Mouse (Mus musculus) heart, adult 2 months (tissue): ENCODE measurements around the gene Pigs. TPM values are rescaled to one million over a fixed set of nuclear protein-coding genes. Genes with fewer than 3 reads are reported as not detected.

Experiments used
- DNase-seq, 2 experiments: peaks; one replicate each; pipeline ENCODE4 v3.0.0; 2021
- H3K27ac ChIP-seq: fragments of 200-600 bp; 2 replicates; pipeline ENCODE4 v1.8.1; 2022
- H3K27me3 ChIP-seq: fragments of 200-500 bp; 2 replicates; pipeline ENCODE4 v1.6.1; 2012; ENCODE audit warnings: mild to moderate bottlenecking, low read length, inconsistent platforms, mixed read lengths; ENCODE audit not compliant: control insufficient read depth, insufficient read depth
- H3K36me3 ChIP-seq: fragments of 200-500 bp; 2 replicates; pipeline ENCODE4 v1.6.1; 2012; ENCODE audit warnings: low read length, inconsistent platforms; ENCODE audit not compliant: control insufficient read depth, insufficient read depth
- H3K4me1 ChIP-seq: fragments of 200-500 bp; 2 replicates; pipeline ENCODE4 v1.6.1; 2011; ENCODE audit warnings: low read length; ENCODE audit not compliant: control insufficient read depth, insufficient read depth
- H3K4me3 ChIP-seq: fragments of 200-600 bp; 2 replicates; pipeline ENCODE4 v1.8.1; 2022
- H3K79me2 ChIP-seq: fragments of 200-500 bp; replicated peaks from 2 replicates; pipeline ENCODE4 v1.6.1; 2012; ENCODE audit warnings: mild to moderate bottlenecking, inconsistent platforms, low read length, moderate library complexity, mixed read lengths; ENCODE audit not compliant: control insufficient read depth, insufficient read depth
- H3K9ac ChIP-seq: fragments of 200-500 bp; 2 replicates; pipeline ENCODE4 v1.6.1; 2012; ENCODE audit warnings: low read depth, mild to moderate bottlenecking, control low read depth, inconsistent platforms, low read length, mixed read lengths
- CTCF ChIP-seq: fragments of 200-600 bp; IDR thresholded peaks from 2 replicates; pipeline ENCODE4 v1.8.1; 2022; ENCODE audit warnings: antibody characterized with exemption, mild to moderate bottlenecking, moderate library complexity
- EP300 ChIP-seq: fragments of 200-500 bp; IDR thresholded peaks from 2 replicates; pipeline ENCODE4 v1.6.1; 2011; ENCODE audit warnings: low read depth, low read length, control low read depth; ENCODE audit not compliant: insufficient read depth
- POLR2A ChIP-seq: fragments of 200-500 bp; IDR thresholded peaks from 2 replicates; pipeline ENCODE4 v1.6.1; 2011; ENCODE audit warnings: mild to moderate bottlenecking, low read depth, low read length, control low read depth; ENCODE audit not compliant: insufficient read depth
- WGBS: fragments of 180-500 bp; shearing (Covaris S2); methylation state at CpG from one replicate; pipeline ENCODE4 v1.1.7; 2018; 5-methylcytosine and 5-hydroxymethylcytosine counted together
- intact Hi-C: fragments of 180-260 bp; cut with DNase I; formaldehyde crosslinking; loops from one replicate; pipeline ENCODE4 v1.15.1; 2025
- polyA plus RNA-seq: library from polyadenylated mRNA; depleted of rRNA; stranded (reverse); fragments of >200 nt; gene quantifications from 2 replicates; pipeline ENCODE4 v1.2.3, GENCODE M21; 2012
- total RNA-seq, 2 experiments: library from RNA; stranded (reverse); gene quantifications; 2 replicates each; pipeline ENCODE4 v1.2.3; 2021

Gene Pigs
- total and polyA plus RNA-seq, 3 experiments: 20.7 to 39.7 (median 25.4) TPM

GRCm38 (mm10) chr11:78364103-78364502 is 35.9 kb downstream of the Pigs start:
- no peak overlapping the region for H3K27ac ChIP-seq
- no peak for DNase-seq
- H3K79me2 ChIP-seq: no peaks in the 10 kb centered on the region
- intact Hi-C loops: no loop called here
- H3K36me3 ChIP-seq: no peaks in the 10 kb centered on the region
- no peaks in the 10 kb centered on the region for H3K4me1 ChIP-seq
- H3K4me3 ChIP-seq: no peak overlapping the region
- 48% methylated on average over 8 of the region's 8 CpGs for WGBS
- no peak overlapping the region for H3K9ac ChIP-seq
- no peaks in the 10 kb centered on the region for H3K27me3 ChIP-seq
- TF ChIP-seq POLR2A: no peak

GRCm38 (mm10) chr11:78367456-78368225 is 39.4 kb downstream of the Pigs start:
- Histone ChIP-seq H3K4me3 (no peak overlapping the region), H3K36me3 (no peaks in the 10 kb centered on the region), H3K79me2 (no peaks in the 10 kb centered on the region), H3K27me3 (no peaks in the 10 kb centered on the region), H3K27ac (no peak overlapping the region), H3K9ac (no peak overlapping the region), H3K4me1 (no peaks in the 10 kb centered on the region)
- 93% methylated on average over 15 of the region's 15 CpGs for WGBS
- TF ChIP-seq POLR2A (no peak), CTCF (no peak), EP300 (no peak)
- intact Hi-C loops: no loop called here
- DNase-seq: no peak

DNA sequence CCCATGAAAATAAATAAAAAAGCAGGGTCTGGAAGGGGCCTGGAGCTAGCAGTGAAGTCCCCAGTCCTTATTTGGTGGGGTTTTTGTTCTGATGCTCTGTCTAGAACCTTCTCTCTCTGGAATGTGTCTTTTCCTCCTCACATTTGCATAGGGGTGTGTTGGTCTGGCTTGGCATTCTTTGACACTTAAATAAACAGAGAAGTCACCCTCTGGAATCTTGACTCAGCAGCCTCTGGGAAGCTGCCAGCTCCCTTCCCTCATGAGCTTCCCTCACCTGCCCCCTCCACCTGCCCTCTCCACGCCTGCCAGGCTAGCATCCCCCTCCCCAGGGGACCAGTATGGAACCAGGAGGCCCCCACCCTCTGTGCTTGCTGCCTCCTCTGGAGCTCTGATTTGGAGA is 42.2 kb downstream of the Pigs start:
- Histone ChIP-seq H3K9ac (no peak overlapping the region), H3K27me3 (no peaks in the 10 kb centered on the region), H3K27ac (no peak overlapping the region), H3K4me3 (no peak overlapping the region), H3K4me1 (no peaks in the 10 kb centered on the region), H3K79me2 (no peaks in the 10 kb centered on the region), H3K36me3 (no peaks in the 10 kb centered on the region)
- no peak for DNase-seq
- 56% methylated on average over 1 of the region's 1 CpGs for WGBS
- no peak for TF ChIP-seq EP300
- intact Hi-C loops: no loop called here

- WGBS: 90% methylated on average over 11 of the region's 11 CpGs
- no peaks in the 10 kb centered on the region for H3K79me2 ChIP-seq
- no peaks in the 10 kb centered on the region for H3K4me1 ChIP-seq
- no peak overlapping the region for H3K9ac ChIP-seq
- no peak for TF ChIP-seq CTCF
- TF ChIP-seq EP300: no peak
- no peak for TF ChIP-seq POLR2A
- H3K36me3 ChIP-seq: no peaks in the 10 kb centered on the region
- no peak overlapping the region for H3K4me3 ChIP-seq
- no peak overlapping the region for H3K27ac ChIP-seq
- intact Hi-C loops: no loop called here
- DNase-seq: no peak
- H3K27me3 ChIP-seq: no peaks in the 10 kb centered on the region
These were observed 43.5 kb downstream of the Pigs start for GRCm38 (mm10) chr11:78371711-78372110.

- TF ChIP-seq CTCF: no peak
- no peak for TF ChIP-seq EP300
- no peak for TF ChIP-seq POLR2A
- intact Hi-C loops: no loop called here
- WGBS: 55% methylated on average over 3 of the region's 3 CpGs
These were observed 44.0 kb downstream of the Pigs start for GRCm38 (mm10) chr11:78372166-78372565.

GRCm38 (mm10) chr11:78372610-78373009 is 44.4 kb downstream of the Pigs start:
- Histone ChIP-seq H3K4me1 (no peaks in the 10 kb centered on the region), H3K4me3 (no peak overlapping the region), H3K9ac (no peak overlapping the region), H3K27ac (no peak overlapping the region), H3K27me3 (no peaks in the 10 kb centered on the region), H3K79me2 (no peaks in the 10 kb centered on the region), H3K36me3 (no peaks in the 10 kb centered on the region)
- TF ChIP-seq POLR2A (no peak), CTCF (no peak), EP300 (no peak)
- 71% methylated on average over 7 of the region's 7 CpGs for WGBS
- DNase-seq: no peak
- intact Hi-C loops: no loop called here

More at GRCm38 (mm10) chr11:78372166-78372565, 44.0 kb downstream of the Pigs start:
- no peak overlapping the region for H3K4me3 ChIP-seq
- H3K4me1 ChIP-seq: no peaks in the 10 kb centered on the region
- H3K27me3 ChIP-seq: no peaks in the 10 kb centered on the region
- no peak overlapping the region for H3K9ac ChIP-seq
- H3K79me2 ChIP-seq: no peaks in the 10 kb centered on the region
- no peak for DNase-seq
- no peaks in the 10 kb centered on the region for H3K36me3 ChIP-seq
- no peak overlapping the region for H3K27ac ChIP-seq
